Mouse (Mus musculus): ENCODE data around the gene Tead3.
A peak's percentile ranks its signal among the peaks of the same experiment; 100 is the strongest.
"Not testable (repeated sequence)": the region's sequence is repeated elsewhere in the genome, so short reads cannot be mapped to it uniquely, and the experiment has no call there.

The Tead3 gene

GRCm38 (mm10) chr17:28329503-28330231, 20.9 kb downstream of the Tead3 start:
- no peak for DNase-seq (ENCODE audit: low spot score)

- DNase-seq (ENCODE audit: low spot score), result no peak
Measured at GRCm38 (mm10) chr17:28328946-28329345, 21.7 kb downstream of the Tead3 start.

GRCm38 (mm10) chr17:28328366-28328928, 22.2 kb downstream of the Tead3 start, which contains the start of gene Rpl10a:
Gene Rpl10a (plus strand): TSS chr17:28328471.
- DNase-seq (ENCODE audit: low spot score), result peak; percentile 97

DNA sequence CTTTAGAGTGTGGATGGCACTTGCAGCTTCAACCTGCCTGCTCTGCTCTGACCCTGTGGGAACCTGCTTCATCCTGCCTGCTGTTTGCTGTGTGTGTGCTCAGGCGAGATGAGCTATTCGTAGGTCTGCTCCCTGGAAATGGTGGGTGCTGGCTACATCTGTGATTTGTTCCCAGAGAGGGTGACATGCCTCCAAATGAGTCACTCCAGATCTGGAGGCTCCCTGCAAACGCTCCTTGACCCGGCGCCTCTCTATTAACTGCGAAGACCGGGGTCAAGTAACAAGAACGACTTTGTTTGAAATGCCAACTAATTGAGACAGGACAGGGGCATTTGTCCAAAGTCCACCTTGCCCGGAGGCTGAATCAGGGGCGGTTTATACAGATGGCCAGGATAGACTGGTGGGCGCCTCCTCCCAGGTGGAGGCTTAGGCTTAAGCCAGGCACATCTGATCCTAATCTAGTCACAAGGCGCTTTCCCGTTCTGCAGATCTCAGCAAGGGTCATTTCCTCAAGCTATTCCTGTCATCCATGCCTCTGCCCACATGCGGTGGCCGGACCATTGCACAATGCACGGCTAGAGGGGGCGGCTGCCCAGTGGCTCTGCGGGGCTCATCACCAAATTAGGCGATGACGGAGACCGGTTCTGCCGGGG, 22.8 kb downstream of the Tead3 start:
- DNase-seq (ENCODE audit: low spot score), result peak; percentile 55

DNA sequence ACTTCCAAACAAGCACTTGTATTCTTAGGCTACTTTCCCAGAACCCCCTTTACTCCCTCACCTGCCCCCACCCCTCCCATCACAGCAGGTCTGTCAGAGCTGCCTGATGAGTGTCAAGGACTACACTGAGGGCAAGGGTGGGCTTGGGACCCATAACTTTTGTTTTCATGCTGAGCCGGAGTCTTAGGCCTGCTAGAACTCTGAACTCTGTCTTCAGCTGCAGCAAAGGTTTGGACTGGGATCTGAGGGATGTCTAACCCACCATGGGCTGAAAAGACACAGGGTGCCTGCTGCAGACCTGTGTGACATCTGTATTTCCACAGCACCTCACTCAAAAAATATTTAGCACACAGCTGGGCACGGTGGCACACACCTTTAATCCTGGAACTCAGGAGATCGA, 23.7 kb downstream of the Tead3 start:
- DNase-seq (ENCODE audit: low spot score), result no peak

DNA sequence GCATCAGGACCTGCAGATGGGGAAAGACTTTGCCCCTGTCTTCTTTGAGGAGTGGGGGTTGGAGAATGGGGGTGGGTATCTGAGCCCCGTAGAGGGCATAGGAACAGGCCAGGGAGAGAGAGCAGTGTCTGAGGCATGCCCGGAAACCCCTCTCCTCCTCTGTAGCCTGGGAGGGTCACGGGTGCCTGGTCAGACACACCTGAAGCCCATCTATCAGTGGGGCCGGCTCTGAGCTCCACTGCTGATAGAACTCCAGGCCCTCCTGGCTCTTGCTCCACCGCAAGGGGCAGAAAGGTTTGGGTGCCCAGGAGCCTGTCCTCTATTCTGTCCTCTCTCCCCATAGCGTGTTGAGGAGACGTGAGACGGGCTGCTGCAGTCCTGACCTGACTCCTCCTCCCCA, 24.9 kb downstream of the Tead3 start:
- DNase-seq (ENCODE audit: low spot score), result no peak

DNA sequence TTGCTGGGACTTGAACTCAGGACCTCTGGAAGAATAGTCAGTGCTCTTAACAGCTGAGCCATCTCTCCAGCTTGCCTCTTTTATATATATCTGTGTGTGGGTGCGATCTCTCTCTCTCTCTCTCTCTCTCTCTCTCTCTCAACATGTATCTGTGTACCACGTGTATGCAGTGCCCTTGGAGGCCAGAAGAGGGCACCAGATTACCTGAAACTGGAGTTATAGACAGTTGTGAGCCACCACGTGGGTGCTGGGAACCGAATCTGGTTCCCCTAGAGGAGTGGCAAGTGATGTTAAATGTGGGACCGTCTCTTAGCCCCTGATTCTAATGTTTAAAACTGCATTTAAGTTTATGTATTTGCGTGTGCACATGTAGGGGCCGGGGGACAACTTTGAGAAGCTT, 26.2 kb downstream of the Tead3 start:
- not testable (repeated sequence) for DNase-seq (ENCODE audit: low spot score)

DNA sequence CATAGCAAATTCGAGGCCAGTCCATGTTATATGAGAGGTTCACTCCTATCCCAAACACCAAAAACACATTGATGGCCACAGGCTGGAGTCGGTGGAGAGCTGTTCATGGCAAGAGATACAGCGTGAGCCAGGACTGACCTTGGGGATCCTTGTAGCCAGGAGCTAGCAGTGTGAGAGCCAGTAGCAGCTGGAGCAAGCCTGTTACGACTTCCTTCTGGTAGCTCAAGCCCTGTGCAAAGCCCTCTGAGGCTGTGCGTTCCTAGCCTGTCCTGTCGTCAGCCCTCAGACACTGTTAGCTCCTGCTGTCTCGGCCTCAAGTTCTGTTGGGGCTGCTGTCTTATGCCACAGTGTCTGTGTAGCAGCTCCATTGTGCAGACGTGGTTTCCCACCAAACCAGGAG, 26.8 kb downstream of the Tead3 start:
- no peak for DNase-seq (ENCODE audit: low spot score)

DNA sequence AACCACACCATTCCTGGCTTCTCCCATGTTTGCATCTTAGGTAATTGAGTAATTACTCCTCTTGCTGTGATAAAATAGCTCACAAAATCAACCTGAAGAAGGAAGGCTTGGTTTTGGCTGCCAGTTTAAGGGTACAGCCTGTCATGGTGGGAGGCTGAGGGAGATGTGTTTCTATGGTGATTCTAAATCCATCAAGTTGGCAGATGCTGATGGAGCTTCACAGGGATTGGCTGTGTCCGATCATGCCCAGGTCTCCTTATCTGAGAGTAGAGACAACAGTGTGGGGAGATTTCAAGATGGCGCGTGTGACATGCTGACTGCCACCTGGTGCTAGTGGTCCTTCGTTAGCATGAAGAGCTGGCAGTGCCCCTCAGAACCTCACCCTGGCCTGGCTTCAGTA, 28.9 kb downstream of the Tead3 start:
- no peak for DNase-seq (ENCODE audit: low spot score)

DNA sequence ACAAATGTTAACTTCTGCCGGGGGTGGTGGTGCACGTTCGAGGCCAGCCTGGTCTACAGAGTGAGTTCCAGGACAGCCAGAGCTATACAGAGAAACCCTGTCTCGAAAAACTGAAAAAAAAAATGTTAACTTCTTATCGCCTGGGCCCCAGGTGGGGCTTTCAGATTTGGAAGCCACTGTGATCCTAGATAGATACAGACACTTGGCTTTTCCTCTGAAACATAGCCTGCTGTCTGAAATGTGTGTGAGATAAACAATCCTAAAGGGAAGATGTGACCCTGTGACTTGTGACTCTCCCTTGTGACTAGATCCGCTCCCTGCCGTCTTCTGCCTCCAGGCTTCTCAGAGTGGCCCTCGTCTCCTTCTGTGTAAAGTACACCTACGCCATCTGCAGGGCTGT, 32.9 kb downstream of the Tead3 start:
- DNase-seq (ENCODE audit: low spot score), result no peak

- no peak for DNase-seq (ENCODE audit: low spot score)
Measured at GRCm38 (mm10) chr17:28317091-28317490, 33.5 kb downstream of the Tead3 start.

DNA sequence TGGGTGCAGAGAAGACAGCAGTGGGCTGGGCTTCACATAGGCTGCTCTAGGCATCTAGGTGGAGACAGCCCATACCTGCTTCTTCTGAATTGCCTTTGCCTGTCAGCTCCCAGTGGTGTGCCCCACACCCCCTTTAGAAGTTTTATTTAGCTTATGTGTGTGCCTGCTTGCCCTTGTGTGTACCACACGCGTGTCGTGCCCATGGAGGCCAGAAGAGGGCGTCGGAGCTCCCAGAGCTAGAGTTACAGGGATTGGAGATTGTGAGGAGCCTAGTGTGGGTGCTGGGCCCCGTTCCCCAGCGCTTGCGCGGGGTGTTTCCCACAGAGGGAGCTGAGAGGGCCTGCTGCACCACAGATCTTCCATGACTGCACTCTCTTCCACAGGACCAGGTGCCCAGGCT, 34.1 kb downstream of the Tead3 start:
- DNase-seq (ENCODE audit: low spot score), result no peak

- no peak for DNase-seq (ENCODE audit: low spot score)
Measured at GRCm38 (mm10) chr17:28315611-28316160, 34.9 kb downstream of the Tead3 start.

GRCm38 (mm10) chr17:28313880-28314225, 36.8 kb downstream of the Tead3 start:
- DNase-seq (ENCODE audit: low spot score), result no peak

DNA sequence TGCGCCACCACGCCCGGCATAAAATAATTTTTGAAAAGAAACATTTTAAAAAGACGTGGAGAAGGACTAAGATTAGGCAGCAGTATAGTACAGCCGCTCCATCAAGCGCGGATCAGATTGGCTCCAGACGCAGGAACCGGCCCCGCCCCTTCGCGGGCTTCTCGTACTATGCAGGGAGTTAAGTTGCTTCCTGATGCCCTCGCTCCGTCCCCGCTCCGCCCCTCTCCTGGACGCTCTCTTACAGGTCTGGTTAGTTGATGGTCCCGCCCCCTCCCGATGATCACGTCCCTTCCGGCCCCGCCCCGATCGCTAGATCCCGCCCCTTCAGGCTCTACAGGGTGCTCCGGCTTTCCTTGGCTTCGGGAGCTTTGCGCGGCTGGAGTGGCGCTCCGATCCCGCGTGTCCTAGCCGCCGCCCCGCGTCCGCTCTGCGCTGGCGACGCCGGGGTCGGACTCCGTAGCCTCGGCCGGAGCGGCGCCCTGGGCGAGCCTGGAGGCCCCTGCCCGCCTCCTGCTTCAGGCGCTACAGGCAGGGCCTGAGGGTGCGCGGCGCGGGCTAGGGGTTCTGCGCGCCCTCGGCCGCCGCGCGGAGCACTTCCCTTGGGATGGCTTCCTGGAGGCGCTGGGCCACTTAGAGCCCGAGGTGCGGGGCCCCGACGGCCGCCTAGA, 37.3 kb downstream of the Tead3 start, which contains the start of gene Fance:
Gene Fance, plus strand, starts transcription at position 308 of the 668 bp plus-strand sequence.
- peak; percentile 96 for DNase-seq (ENCODE audit: low spot score)

DNA sequence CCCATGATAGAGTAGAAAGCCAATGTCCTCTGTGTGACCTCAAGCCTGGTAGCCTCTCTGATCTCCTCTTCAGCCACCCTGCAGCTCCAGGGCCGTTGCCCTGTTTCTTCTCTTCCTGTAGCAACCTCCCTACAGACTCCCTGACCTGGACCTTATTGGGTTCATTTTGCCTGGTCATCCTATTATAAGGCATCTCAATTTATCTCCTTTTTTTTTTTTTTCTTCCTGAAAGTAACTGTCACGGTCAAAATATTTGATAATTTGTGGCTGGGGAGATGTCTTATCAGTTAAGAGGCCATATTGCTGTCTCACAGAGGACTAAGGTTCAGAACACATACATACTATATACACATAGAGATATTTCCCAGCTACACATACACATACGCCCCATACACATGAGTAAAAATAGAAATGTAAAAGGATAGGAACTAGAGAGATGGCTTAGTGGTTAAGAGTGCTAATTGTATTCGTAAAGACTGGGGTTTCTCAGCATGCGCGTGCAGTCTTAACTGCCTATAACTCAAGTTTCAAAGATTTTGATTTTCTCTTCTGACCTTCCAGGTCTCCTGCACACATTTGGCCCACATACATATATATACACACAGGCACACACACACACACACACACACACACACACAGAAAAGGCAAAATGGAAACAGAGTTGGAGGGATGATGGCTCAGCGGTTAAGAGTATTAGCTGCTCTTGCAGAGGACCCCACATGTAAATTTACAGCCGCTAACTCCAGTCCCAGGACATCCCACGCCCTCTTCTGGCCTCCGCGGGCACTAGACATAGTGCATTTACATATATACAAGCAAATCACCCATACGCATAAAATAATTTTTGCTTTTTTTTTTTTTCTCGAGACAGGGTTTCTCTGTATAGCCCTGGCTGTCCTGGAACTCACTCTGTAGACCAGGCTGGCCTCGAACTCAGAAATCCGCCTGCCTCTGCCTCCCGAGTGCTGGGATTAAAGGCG, 38.1 kb downstream of the Tead3 start:
- no peak for DNase-seq (ENCODE audit: low spot score)

DNA sequence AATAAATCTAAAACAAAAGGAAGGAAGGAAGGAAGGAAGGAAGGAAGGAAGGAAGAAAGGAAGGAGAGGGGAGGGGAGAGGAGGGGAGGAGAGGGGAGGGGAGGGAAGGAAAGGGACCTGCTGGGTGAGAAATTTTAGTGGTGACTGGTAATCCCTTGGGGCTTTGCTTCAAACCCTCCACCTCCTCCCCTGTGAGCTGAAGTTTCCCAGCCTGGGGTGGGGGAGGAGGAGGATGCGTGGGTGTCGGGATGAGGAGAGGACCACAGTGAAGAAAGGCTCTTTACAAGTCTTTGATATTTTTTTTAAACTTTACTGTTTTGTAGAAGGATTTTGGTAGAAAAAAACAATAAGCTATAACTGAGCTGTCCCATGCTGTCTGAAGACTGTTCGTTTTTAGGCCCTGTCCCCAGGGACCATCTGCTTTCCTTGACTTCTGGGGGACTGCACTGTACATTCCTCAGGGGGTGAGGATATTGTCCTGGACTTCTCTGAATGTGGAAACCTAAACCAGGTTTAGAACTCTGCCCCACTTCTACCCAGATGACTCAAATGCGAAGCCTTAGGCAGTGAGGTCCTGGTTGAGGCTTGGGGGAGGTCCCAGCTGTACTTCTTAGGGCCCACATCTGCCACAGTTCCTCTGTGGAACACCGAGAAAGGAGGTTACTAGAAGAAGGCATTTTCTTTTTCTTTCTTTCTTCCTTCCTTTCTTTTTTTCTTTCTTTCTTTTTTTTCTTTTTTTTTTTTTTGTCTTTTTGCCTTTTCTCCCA, 39.1 kb downstream of the Tead3 start:
- DNase-seq (ENCODE audit: low spot score), result no peak

DNA sequence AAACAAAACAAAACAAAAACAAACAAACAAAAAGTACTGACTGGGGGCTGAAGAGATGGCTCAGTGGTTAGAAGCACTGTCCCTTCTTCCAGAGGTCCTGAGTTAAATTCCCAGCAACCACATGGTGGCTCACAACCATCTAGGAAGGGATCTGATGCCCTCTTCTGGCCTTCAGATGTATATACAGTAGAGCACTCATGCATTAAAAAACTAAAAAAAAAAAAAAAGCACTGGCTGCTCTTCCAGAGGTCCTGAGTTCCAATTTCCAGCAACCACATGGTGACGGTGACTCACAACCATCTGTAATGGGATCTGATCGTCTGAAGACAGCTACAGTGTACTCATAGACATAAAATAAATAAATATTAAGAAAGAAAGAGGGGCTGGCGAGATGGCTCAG, 39.8 kb downstream of the Tead3 start:
- no peak for DNase-seq (ENCODE audit: low spot score)

DNA sequence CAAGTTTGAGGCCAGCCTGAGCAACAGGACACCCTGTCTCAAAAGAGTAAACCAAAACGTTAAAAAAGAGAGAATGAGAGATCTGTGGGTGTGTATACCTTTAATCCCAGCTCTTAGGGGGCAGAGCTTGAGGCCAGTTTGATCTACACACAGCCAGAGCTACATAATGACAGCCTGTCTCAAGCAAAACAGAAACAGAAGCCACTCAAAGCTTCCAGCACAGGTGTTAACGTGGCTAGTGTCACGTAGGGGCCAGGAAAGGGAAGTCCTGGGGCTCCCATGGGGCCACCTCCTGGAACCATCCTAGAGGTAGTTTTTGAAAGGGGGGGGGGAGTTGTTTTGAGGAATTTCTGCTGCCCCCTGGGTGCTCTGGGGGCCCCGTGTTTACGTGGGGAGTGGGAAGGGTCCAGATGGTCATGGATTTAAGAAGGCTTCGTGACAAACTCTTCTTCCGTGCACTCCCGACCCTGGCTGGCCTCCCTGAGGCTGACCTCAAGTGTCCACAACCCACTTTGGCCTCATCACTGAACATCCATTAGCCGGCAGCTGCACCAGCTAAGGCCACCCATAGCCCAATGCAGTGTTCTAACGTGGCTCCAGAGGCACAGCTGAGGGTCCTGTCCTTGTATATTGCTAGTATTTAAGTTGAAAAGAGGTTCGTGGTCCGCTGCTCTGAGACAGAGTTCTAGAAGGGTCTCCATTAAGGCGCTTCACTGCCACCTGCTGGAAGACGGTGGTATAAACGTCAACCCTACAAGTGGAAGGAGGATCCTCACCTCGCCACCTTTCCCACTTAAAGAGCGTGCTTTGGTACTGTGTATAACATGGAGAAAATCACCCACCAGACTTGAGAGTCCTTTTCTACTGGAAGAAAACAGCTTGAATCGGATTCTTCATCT, 42.1 kb downstream of the Tead3 start:
- DNase-seq (ENCODE audit: low spot score), result peak; percentile 93

- no peak for DNase-seq (ENCODE audit: low spot score)
Measured at GRCm38 (mm10) chr17:28305172-28305571, 45.4 kb downstream of the Tead3 start.

All from layer of hippocampus, adult 11-12 months (tissue).